Mouse (Mus musculus): ENCODE results near the gene Ppp4r2. TPM values are rescaled to one million over a fixed set of nuclear protein-coding genes. Genes with fewer than 3 reads are reported as not detected.

Gene Ppp4r2
- polyA plus RNA-seq, 1 experiment from 2014 or later, result 17.2 TPM

DNA sequence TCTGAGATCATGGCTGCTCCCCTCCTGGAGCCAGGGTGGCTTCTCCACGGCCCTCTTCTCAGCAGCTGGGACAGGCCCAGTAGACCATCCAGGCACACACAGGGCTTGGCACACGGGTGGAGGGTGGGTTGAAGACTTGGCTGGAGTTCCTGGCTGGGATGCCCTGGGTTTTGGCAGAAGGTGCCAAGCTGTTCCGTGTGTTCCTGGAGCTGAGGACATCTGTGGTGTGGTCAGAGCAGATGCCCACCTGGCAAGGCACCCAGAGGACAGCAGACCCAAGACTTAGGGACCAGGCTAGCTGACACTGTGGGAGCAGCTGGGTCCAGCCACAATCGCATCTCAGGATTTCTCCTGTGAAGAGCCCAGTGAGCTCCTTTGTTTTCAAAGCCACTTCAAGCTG is 59.1 kb downstream of the Ppp4r2 start:
- Histone ChIP-seq H3K9ac (no peak overlapping the region), H3K9me3 (no peaks in the 10 kb centered on the region), H3K4me1 (replicated peaks) (no peaks in the 10 kb centered on the region), H3K4me3 (replicated peaks) (no peak overlapping the region), H3K27ac (no peak overlapping the region), H3K36me3 (no peaks in the 10 kb centered on the region), H3K27me3 (replicated peaks) (no peaks in the 10 kb centered on the region), H3K4me2 (replicated peaks) (no peak overlapping the region)
- ATAC-seq, result no peak
- WGBS, result 87% methylated on average over 4 of the region's 4 CpGs

- WGBS, result 55% methylated on average over 5 of the region's 5 CpGs
- Histone ChIP-seq H3K9ac (no peak overlapping the region), H3K9me3 (no peaks in the 10 kb centered on the region), H3K4me3 (replicated peaks) (no peak overlapping the region), H3K27me3 (replicated peaks) (no peaks in the 10 kb centered on the region), H3K36me3 (no peaks in the 10 kb centered on the region), H3K4me1 (replicated peaks) (no peaks in the 10 kb centered on the region), H3K4me2 (replicated peaks) (no peak overlapping the region), H3K27ac (no peak overlapping the region)
- ATAC-seq, result no peak
Measured at GRCm38 (mm10) chr6:100893073-100893472, 59.7 kb downstream of the Ppp4r2 start.

DNA sequence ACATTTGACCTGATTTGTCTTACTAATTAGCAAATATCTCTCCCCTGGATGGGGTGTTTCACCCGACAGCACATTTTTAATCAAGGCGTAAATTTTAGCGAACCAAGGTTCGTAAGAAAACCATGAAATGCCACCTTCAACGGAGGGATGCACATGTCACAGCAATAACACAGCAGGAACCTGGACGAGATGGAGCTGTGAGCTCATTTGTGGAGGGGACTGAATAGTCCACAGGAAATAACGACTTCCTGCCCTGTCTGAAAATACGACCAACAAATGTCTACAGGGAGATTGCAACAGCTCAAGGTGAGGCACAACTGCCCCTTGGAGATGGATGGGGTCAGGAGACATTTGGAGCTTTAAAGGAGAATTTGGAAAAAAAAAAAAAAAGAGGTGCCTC is 61.8 kb downstream of the Ppp4r2 start:
- Histone ChIP-seq H3K4me2 (replicated peaks) (no peak overlapping the region), H3K4me3 (replicated peaks) (no peak overlapping the region), H3K9ac (no peak overlapping the region), H3K27ac (no peak overlapping the region), H3K9me3 (no peaks in the 10 kb centered on the region), H3K27me3 (replicated peaks) (no peaks in the 10 kb centered on the region), H3K36me3 (no peaks in the 10 kb centered on the region), H3K4me1 (replicated peaks) (no peaks in the 10 kb centered on the region)
- WGBS, result 65% methylated on average over 8 of the region's 8 CpGs
- no peak for ATAC-seq

DNA sequence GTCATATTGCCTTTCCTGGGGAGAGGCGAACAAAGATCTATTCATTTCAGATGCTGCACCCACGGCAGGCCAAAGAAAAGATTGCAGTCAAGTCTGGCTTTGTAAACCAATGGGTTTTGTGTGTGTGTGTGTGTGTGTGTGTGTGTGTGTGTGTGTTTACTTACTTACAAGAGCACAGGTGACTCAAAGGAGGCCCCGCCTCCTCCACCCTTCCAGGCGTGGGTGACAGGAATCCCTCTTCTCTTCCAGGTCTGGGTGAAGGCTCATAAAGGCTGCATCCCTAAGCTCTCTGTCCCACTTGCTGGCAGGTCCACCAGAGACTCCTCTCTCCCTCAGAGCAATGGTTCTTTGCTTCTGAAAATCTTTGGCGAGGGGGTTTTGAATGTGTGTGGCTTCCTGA is 63.5 kb downstream of the Ppp4r2 start:
- no peak overlapping the region for H3K4me3 ChIP-seq (replicated peaks)
- no peaks in the 10 kb centered on the region for H3K27me3 ChIP-seq (replicated peaks)
- H3K4me1 ChIP-seq (replicated peaks), result no peaks in the 10 kb centered on the region
- no peaks in the 10 kb centered on the region for H3K36me3 ChIP-seq
- H3K9ac ChIP-seq, result no peak overlapping the region
- H3K4me2 ChIP-seq (replicated peaks), result no peak overlapping the region
- ATAC-seq, result no peak
- no peaks in the 10 kb centered on the region for H3K9me3 ChIP-seq
- H3K27ac ChIP-seq, result no peak overlapping the region
- WGBS, result 74% methylated on average over 5 of the region's 5 CpGs

DNA sequence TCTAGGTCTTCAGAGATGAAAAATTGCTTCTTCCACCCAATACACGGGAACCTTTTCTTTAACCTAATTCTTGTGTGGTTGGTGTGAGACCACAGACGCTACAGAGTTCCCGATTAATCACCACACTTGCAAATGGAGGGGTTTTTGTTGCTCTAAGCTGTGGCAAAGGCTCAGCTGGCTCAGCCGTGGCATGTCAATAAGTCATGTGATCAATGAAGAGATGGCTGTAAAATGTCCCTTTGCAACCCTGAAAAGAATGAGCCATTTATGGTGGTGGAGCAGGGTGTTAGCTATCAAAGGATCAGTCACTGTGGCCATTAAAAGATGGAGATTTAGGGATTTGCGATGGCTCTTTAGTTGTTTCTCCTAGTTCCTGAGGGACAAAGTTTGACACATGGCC is 71.0 kb downstream of the Ppp4r2 start:
- no peaks in the 10 kb centered on the region for H3K36me3 ChIP-seq
- H3K4me1 ChIP-seq (replicated peaks), result no peaks in the 10 kb centered on the region
- H3K4me2 ChIP-seq (replicated peaks), result no peak overlapping the region
- H3K9ac ChIP-seq, result no peak overlapping the region
- H3K27ac ChIP-seq, result no peak overlapping the region
- ATAC-seq, result no peak
- 68% methylated on average over 5 of the region's 5 CpGs for WGBS
- no peak overlapping the region for H3K4me3 ChIP-seq (replicated peaks)
- no peaks in the 10 kb centered on the region for H3K27me3 ChIP-seq (replicated peaks)
- no peaks in the 10 kb centered on the region for H3K9me3 ChIP-seq

DNA sequence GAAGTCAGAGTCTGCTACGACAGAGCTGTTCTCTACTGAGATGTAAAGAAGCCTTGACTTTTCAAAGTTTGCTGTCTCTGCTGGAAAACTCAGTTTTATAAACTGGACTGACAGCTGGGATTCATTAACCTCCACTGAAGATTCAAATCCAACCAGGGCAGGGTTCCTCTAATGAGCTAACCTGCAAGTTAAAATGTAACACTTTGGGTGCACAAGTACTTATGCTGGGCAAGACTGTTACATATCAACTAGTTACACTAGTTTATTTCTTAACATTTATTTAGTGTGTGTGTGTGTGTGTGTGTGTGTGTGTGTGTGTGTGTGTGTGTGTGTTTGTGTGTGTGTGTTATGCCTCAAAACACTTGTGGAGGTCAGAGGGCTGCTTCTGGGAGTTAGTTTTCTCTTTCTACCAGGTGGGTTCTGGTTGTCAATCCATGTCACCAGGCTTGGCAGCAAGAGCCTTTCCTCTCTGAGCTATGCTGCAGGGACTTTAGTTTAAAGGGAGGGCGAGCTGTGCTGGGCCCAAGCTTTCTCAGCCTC is 76.8 kb downstream of the Ppp4r2 start:
- Histone ChIP-seq H3K4me2 (replicated peaks) (no peak overlapping the region), H3K9ac (no peak overlapping the region), H3K9me3 (no peaks in the 10 kb centered on the region), H3K36me3 (no peaks in the 10 kb centered on the region), H3K27ac (no peak overlapping the region), H3K4me1 (replicated peaks) (no peaks in the 10 kb centered on the region), H3K4me3 (replicated peaks) (no peak overlapping the region), H3K27me3 (replicated peaks) (no peaks in the 10 kb centered on the region)
- ATAC-seq, result no peak
- 74% methylated on average over 2 of the region's 2 CpGs for WGBS

Other genes starting within 250 kb of the Ppp4r2 start
- gene Shq1, start 162.5 kb upstream of the Ppp4r2 start, polyA plus RNA-seq (2015; fragmentation: Nextera tagmentation; extraction: Ambion mirVana), result 16.8 and 18.2 TPM in 2 replicates
- gene Gxylt2, start 128.9 kb upstream of the Ppp4r2 start, polyA plus RNA-seq (2015; fragmentation: Nextera tagmentation; extraction: Ambion mirVana), result 0.87 and 1.1 TPM in 2 replicates

All from intestine, embryonic 15.5 days (tissue).